Mouse (Mus musculus) liver, adult 2 months (tissue): ENCODE results near the gene Map2.

ENCODE experiments used
- CTCF ChIP-seq: fragments of 200-500 bp; IDR thresholded peaks from 2 replicates; pipeline ENCODE4 v1.5.1; 2011; ENCODE audit warnings: low read depth, low read length, control low read depth
- POLR2A ChIP-seq: fragments of 200-500 bp; IDR thresholded peaks from 2 replicates; pipeline ENCODE4 v1.6.1; 2011; ENCODE audit warnings: low read length, control low read depth; ENCODE audit not compliant: insufficient read depth; ENCODE audit errors: extremely low read depth

- no peak for TF ChIP-seq POLR2A
- no peak for TF ChIP-seq CTCF
These were observed 282.7 kb downstream of the Map2 start for GRCm38 (mm10) chr1:66457747-66458146.
